Mouse (Mus musculus) WW6 (cell line): Measurements from ENCODE around the gene Atrnl1.
A peak's percentile ranks its signal among the peaks of the same experiment; 100 is the strongest.

Experiments used
- DNase-seq: peaks from one replicate; pipeline ENCODE4 v3.0.0-alpha.2; 2013; ENCODE audit warnings: low read depth, low spot score

Gene Atrnl1

GRCm38 (mm10) chr19:57610058-57610475, 767 bp upstream of the Atrnl1 start:
- no peak for DNase-seq

GRCm38 (mm10) chr19:57611291-57612178, 701 bp downstream of the Atrnl1 start:
- DNase-seq: peak; percentile 16

GRCm38 (mm10) chr19:57612179-57612472, 1.3 kb downstream of the Atrnl1 start:
- DNase-seq: no peak

GRCm38 (mm10) chr19:57615972-57616621, 5.3 kb downstream of the Atrnl1 start:
- DNase-seq: no peak

GRCm38 (mm10) chr19:57619088-57619487, 8.3 kb downstream of the Atrnl1 start:
- DNase-seq: no peak

GRCm38 (mm10) chr19:57621814-57622213, 11.0 kb downstream of the Atrnl1 start:
- no peak for DNase-seq

GRCm38 (mm10) chr19:57625738-57626137, 14.9 kb downstream of the Atrnl1 start:
- DNase-seq: no peak

- no peak for DNase-seq
These were observed 16.4 kb downstream of the Atrnl1 start for GRCm38 (mm10) chr19:57627251-57627650.

- DNase-seq: no peak
These were observed 31.7 kb downstream of the Atrnl1 start for GRCm38 (mm10) chr19:57642536-57642935.

GRCm38 (mm10) chr19:57642980-57643379, 32.1 kb downstream of the Atrnl1 start:
- DNase-seq: no peak

GRCm38 (mm10) chr19:57648202-57648943, 37.5 kb downstream of the Atrnl1 start:
- no peak for DNase-seq

GRCm38 (mm10) chr19:57648944-57649271, 38.1 kb downstream of the Atrnl1 start:
- no peak for DNase-seq

- no peak for DNase-seq
These were observed 44.2 kb downstream of the Atrnl1 start for GRCm38 (mm10) chr19:57655083-57655482.

- DNase-seq: no peak
These were observed 44.7 kb downstream of the Atrnl1 start for GRCm38 (mm10) chr19:57655491-57655890.

GRCm38 (mm10) chr19:57657426-57658087, 46.7 kb downstream of the Atrnl1 start:
- DNase-seq: no peak

GRCm38 (mm10) chr19:57658111-57659091, 47.6 kb downstream of the Atrnl1 start:
- DNase-seq: no peak

- no peak for DNase-seq
These were observed 56.2 kb downstream of the Atrnl1 start for GRCm38 (mm10) chr19:57667011-57667410.

GRCm38 (mm10) chr19:57667946-57668345, 57.1 kb downstream of the Atrnl1 start:
- DNase-seq: peak; percentile 57

GRCm38 (mm10) chr19:57679455-57679854, 68.6 kb downstream of the Atrnl1 start:
- no peak for DNase-seq

GRCm38 (mm10) chr19:57686596-57686995, 75.8 kb downstream of the Atrnl1 start:
- DNase-seq: no peak

GRCm38 (mm10) chr19:57692566-57692965, 81.7 kb downstream of the Atrnl1 start:
- no peak for DNase-seq
